Mouse (Mus musculus) hematopoietic stem cell, adult 5-6 weeks (primary cell): ENCODE measurements around the gene Lgals2. TPM values are rescaled to one million over a fixed set of nuclear protein-coding genes. Genes with fewer than 3 reads are reported as not detected.
A peak's percentile ranks its signal among the peaks of the same experiment; 100 is the strongest.

Experiments
- ATAC-seq, 2 experiments: fragments of 125-278 bp in 1 of 2; replicated peaks in 1 of 2; 2 replicates each; pipeline ENCODE4 v1.8.0; 2016 to 2017; ENCODE audit warnings: inconsistent platforms in 2 of 2, mild to moderate bottlenecking in 2 of 2, moderate number of reproducible peaks in 2 of 2, low read depth in 1 of 2, moderate TSS enrichment in 1 of 2; ENCODE audit not compliant: low FRiP score in 2 of 2, poor library complexity in 2 of 2, severe bottlenecking in 2 of 2, insufficient read depth in 1 of 2, low TSS enrichment in 1 of 2
- total RNA-seq: library from RNA; stranded (forward); fragments of 172-1452, 232-1000 nt; gene quantifications from 2 replicates; pipeline ENCODE4 v1.2.3, GENCODE M21; 2017

Gene Lgals2
- total RNA-seq: not detected in 2 replicates

GRCm38 (mm10) chr15:78855303-78855965 lies at the start of gene Lgals2:
Lgals2 (minus strand) TSS chr15:78855529.
- ATAC-seq: no peak

GRCm38 (mm10) chr15:78903243-78903642 lies 47.9 kb upstream of the Lgals2 start:
- ATAC-seq: peak; percentile 48 to 78; a peak in 3 of 4 replicates

GRCm38 (mm10) chr15:78901422-78901789 lies 46.1 kb upstream of the Lgals2 start:
- ATAC-seq: no peak

GRCm38 (mm10) chr15:78900585-78901421 lies 45.5 kb upstream of the Lgals2 start:
- ATAC-seq: 0 out of 4 replicates have a peak, but pooled peaks of 1 of the 2 experiments have one; percentile 9

GRCm38 (mm10) chr15:78899740-78900584 lies 44.6 kb upstream of the Lgals2 start, which contains the start of gene Sh3bp1:
Sh3bp1 (plus strand) TSS chr15:78899768.
- peak in 1 of 2 experiments; percentile 10; a peak in 1 of 4 replicates for ATAC-seq

GRCm38 (mm10) chr15:78899409-78899739 lies 44.0 kb upstream of the Lgals2 start, which contains the start of gene Gm49510:
Gm49510 (plus strand) TSS chr15:78899667.
- no peak for ATAC-seq

GRCm38 (mm10) chr15:78898507-78899001 lies 43.2 kb upstream of the Lgals2 start:
- ATAC-seq: no peak

GRCm38 (mm10) chr15:78897488-78897887 lies 42.2 kb upstream of the Lgals2 start:
- no peak for ATAC-seq

- 0 out of 4 replicates have a peak, but pooled peaks of 1 of the 2 experiments have one; percentile 3 for ATAC-seq
Measured at GRCm38 (mm10) chr15:78896149-78896548, 40.8 kb upstream of the Lgals2 start.

- no peak for ATAC-seq
Measured at GRCm38 (mm10) chr15:78895741-78896140, 40.4 kb upstream of the Lgals2 start.

GRCm38 (mm10) chr15:78894726-78895125 lies 39.4 kb upstream of the Lgals2 start:
- peak; percentile 46 to 52 for ATAC-seq

- ATAC-seq: no peak
Measured at GRCm38 (mm10) chr15:78892440-78892839, 37.1 kb upstream of the Lgals2 start.

- no peak for ATAC-seq
Measured at GRCm38 (mm10) chr15:78889401-78889853, 34.1 kb upstream of the Lgals2 start.

GRCm38 (mm10) chr15:78881828-78882227 lies 26.5 kb upstream of the Lgals2 start:
- no peak for ATAC-seq

GRCm38 (mm10) chr15:78880432-78880831 lies 25.1 kb upstream of the Lgals2 start:
- ATAC-seq: no peak

- peak in 1 of 2 experiments; percentile 15; a peak in 1 of 4 replicates for ATAC-seq
Measured at GRCm38 (mm10) chr15:78878792-78879516, 23.6 kb upstream of the Lgals2 start.
